Mouse (Mus musculus): Measurements from ENCODE around the gene Gcnt1. TPM values are rescaled to one million over a fixed set of nuclear protein-coding genes. Genes with fewer than 3 reads are reported as not detected.

Gcnt1 gene
- polyA plus RNA-seq, 1 experiment = 3.9 TPM

DNA sequence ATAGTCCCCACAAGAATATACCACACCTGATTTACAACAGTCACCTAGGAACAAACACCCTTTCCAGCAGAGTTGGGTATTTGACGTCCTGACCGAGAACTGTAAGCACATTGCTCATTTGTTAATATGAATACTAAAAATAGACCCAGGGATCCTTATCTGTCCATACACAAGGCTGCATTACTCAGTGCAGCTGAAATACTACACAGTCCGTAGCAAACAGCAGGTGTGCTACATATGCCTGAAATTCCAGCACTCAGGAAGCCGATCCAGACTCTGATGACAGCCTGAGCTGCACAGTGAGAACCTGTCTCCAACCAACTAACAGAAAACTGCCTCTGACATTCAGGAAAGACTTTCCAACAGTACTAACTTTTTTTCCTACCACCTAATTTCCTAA lies 17.8 kb downstream of the Gcnt1 start:
- Histone ChIP-seq H3K27me3 (ENCODE audit: control insufficient read depth, insufficient read depth, low read length) (no peaks in the 10 kb centered on the region), H3K4me3 (replicated peaks; ENCODE audit: insufficient read depth, low read depth, low read length) (peak overlapping the region; percentile 28), H3K27ac (ENCODE audit: insufficient read depth, low read length) (no peak overlapping the region), H3K4me1 (ENCODE audit: control insufficient read depth, insufficient read depth, low read length) (no peaks in the 10 kb centered on the region)
- DNase-seq = peak; percentile 44 to 66
- TF ChIP-seq POLR2A (IDR thresholded peaks at IDR 0.05; ENCODE audit: borderline replicate concordance, insufficient read depth, low read length) (no peak), CTCF (IDR thresholded peaks at IDR 0.05; ENCODE audit: borderline replicate concordance, insufficient read depth, low read depth, low read length) (no peak)
- WGBS = 28% methylated on average over 4 of the region's 4 CpGs

DNA sequence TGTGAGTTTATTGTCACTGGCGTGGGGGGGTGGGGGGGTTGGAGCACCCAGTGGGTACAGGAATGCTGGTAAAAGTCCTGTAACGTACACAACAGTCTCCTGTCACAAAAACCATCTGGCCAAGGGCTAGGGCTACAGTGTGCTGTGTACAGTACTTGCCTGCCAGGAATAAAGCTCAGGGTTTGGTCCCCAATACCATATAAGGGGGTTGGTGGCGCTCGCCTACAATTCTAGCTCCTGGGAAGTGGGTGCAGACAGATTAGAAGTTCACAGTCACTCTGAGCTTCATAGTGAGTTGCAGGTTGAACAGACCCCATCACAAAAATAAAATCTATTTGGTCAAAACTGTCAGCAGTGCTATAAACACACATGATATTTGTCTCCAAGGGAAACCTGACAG lies 18.3 kb downstream of the Gcnt1 start:
- Histone ChIP-seq H3K27me3 (ENCODE audit: control insufficient read depth, insufficient read depth, low read length) (no peaks in the 10 kb centered on the region), H3K4me1 (ENCODE audit: control insufficient read depth, insufficient read depth, low read length) (no peaks in the 10 kb centered on the region), H3K4me3 (replicated peaks; ENCODE audit: insufficient read depth, low read depth, low read length) (no peak overlapping the region), H3K27ac (ENCODE audit: insufficient read depth, low read length) (no peak overlapping the region)
- no peak for DNase-seq
- TF ChIP-seq CTCF (IDR thresholded peaks at IDR 0.05; ENCODE audit: borderline replicate concordance, insufficient read depth, low read depth, low read length) (no peak), POLR2A (IDR thresholded peaks at IDR 0.05; ENCODE audit: borderline replicate concordance, insufficient read depth, low read length) (no peak)
- 67% methylated on average over 4 of the region's 4 CpGs for WGBS

DNA sequence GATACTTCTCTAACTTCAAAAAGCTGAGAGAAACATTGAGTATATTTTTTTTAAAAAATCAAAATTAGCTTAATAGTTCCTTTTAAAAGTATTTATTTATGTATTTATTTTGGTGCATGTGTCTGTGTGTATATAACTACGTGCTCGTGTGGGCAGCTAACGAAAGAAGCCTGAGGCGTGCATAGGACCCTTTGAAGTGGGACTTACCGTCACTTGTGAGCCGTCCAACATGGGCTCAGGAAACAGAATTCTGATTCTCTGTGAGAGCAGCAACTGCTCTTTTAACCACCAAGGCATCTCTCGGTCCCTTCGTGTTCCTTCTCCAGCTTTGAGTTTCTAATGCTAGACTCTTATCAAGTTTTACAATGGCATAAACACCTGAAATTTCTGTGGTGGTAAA lies 18.9 kb downstream of the Gcnt1 start:
- WGBS = 93% methylated on average over 8 of the region's 8 CpGs
- TF ChIP-seq POLR2A (IDR thresholded peaks at IDR 0.05; ENCODE audit: borderline replicate concordance, insufficient read depth, low read length) (no peak), CTCF (IDR thresholded peaks at IDR 0.05; ENCODE audit: borderline replicate concordance, insufficient read depth, low read depth, low read length) (no peak)
- H3K4me3 ChIP-seq (replicated peaks; ENCODE audit: insufficient read depth, low read depth, low read length) = no peak overlapping the region
- H3K27ac ChIP-seq (ENCODE audit: insufficient read depth, low read length) = no peak overlapping the region
- DNase-seq = no peak
- H3K27me3 ChIP-seq (ENCODE audit: control insufficient read depth, insufficient read depth, low read length) = no peaks in the 10 kb centered on the region
- H3K4me1 ChIP-seq (ENCODE audit: control insufficient read depth, insufficient read depth, low read length) = no peaks in the 10 kb centered on the region

DNA sequence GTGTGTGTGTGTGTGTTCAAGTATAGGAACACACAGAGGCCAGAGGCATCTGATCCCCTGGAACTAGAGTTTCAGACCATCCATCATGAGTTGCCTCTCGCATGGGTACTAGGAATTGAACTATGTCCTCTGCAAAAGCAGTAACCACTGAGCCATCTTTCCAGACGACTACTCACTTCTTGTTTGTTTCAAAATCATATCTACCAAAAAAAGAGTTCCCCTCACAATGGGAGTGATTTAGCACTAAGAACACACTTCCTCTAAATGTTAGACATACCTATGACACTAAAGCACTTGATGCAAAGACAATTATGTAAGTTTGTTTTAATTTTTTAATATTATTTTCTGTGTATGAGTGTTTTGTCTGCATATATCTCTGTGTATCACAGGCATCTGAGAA lies 24.8 kb downstream of the Gcnt1 start:
- Histone ChIP-seq H3K27me3 (ENCODE audit: control insufficient read depth, insufficient read depth, low read length) (no peaks in the 10 kb centered on the region), H3K4me1 (ENCODE audit: control insufficient read depth, insufficient read depth, low read length) (no peaks in the 10 kb centered on the region), H3K4me3 (replicated peaks; ENCODE audit: insufficient read depth, low read depth, low read length) (no peak overlapping the region), H3K27ac (ENCODE audit: insufficient read depth, low read length) (no peak overlapping the region)
- TF ChIP-seq POLR2A (IDR thresholded peaks at IDR 0.05; ENCODE audit: borderline replicate concordance, insufficient read depth, low read length) = no peak
- no peak for TF ChIP-seq CTCF (IDR thresholded peaks at IDR 0.05; ENCODE audit: borderline replicate concordance, insufficient read depth, low read depth, low read length)
- DNase-seq = no peak
- WGBS = 95% methylated on average over 2 of the region's 2 CpGs

DNA sequence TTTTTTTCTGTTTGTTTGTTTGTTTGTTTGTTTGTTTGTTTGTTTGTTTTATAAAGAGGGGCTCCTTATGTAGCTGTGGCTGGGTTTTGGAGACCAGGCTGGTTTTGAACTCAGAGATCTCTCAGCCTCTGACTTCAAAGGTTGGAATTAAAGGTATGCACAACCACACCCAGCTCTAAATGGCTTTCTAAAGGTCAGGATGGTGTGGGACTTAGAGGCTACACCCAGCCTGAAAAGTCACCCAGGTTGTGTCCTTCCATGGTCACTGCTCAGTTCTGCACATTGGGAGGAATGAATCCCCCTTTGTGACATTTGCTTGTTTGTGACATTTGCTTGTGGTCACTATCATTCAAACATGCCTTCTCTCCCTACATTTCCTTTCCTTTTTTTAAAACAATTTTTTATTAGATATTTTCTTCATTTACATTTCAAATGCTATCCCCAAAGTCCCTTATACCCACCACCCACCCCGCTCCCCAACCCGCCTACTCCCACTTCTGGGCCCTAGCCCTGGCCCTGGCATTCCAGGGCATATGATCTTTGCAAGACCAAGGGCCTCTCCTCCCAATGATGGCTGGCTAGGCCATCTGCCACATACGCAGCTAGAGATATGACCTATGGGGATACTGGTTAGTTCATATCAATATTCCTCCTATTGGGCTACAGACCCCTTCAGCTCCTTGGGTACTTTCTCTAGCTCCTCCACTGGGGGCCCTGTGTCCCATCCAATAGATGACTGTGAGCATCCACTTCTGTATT lies 25.7 kb downstream of the Gcnt1 start:
- DNase-seq = no peak
- H3K27ac ChIP-seq (ENCODE audit: insufficient read depth, low read length) = no peak overlapping the region
- no peaks in the 10 kb centered on the region for H3K27me3 ChIP-seq (ENCODE audit: control insufficient read depth, insufficient read depth, low read length)
- H3K4me1 ChIP-seq (ENCODE audit: control insufficient read depth, insufficient read depth, low read length) = no peaks in the 10 kb centered on the region
- WGBS = 94% methylated on average over 3 of the region's 3 CpGs
- no peak for TF ChIP-seq CTCF (IDR thresholded peaks at IDR 0.05; ENCODE audit: borderline replicate concordance, insufficient read depth, low read depth, low read length)
- no peak for TF ChIP-seq POLR2A (IDR thresholded peaks at IDR 0.05; ENCODE audit: borderline replicate concordance, insufficient read depth, low read length)
- no peak overlapping the region for H3K4me3 ChIP-seq (replicated peaks; ENCODE audit: insufficient read depth, low read depth, low read length)

DNA sequence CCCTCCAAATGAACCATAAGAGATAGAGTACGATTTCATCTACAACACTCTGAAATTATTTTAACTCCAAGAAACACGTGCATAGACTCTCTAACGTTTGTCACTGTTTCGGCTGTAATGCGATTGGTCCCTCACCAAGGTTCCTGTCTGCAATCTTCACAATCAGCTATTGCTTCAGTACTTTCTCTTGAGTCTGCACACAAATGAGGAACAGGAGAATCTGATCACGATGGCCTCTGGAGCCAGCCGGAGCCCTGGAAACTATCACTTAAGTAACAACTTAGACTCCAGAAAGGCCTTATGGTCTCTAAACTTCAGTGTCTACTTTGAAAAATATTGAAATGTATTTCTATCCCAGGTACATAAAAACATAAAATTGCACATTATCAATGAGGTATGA lies 27.8 kb downstream of the Gcnt1 start:
- Histone ChIP-seq H3K27ac (ENCODE audit: insufficient read depth, low read length) (no peak overlapping the region), H3K4me3 (replicated peaks; ENCODE audit: insufficient read depth, low read depth, low read length) (no peak overlapping the region), H3K4me1 (ENCODE audit: control insufficient read depth, insufficient read depth, low read length) (no peaks in the 10 kb centered on the region), H3K27me3 (ENCODE audit: control insufficient read depth, insufficient read depth, low read length) (no peaks in the 10 kb centered on the region)
- DNase-seq = no peak
- 94% methylated on average over 7 of the region's 7 CpGs for WGBS
- TF ChIP-seq POLR2A (IDR thresholded peaks at IDR 0.05; ENCODE audit: borderline replicate concordance, insufficient read depth, low read length) (no peak), CTCF (IDR thresholded peaks at IDR 0.05; ENCODE audit: borderline replicate concordance, insufficient read depth, low read depth, low read length) (no peak)

DNA sequence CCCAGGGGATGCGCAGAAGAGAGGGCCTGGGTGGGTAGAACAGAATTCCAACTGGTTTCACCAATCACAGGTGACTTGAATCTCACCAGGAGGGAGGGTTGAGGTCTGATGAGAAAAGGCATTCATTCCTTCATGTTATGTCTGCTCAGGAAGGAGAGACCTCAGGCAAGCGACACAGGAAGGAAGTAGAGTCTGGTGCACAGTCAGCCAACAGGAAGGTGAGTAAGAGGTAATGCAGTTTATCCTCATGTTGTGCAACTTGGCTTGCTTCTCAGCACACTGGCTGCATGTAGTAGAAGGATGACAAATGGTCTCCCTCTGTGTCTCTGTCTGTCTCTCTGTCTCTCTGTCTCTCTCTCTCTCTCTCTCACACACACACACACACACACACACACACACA lies 33.1 kb downstream of the Gcnt1 start:
- H3K4me1 ChIP-seq (ENCODE audit: control insufficient read depth, insufficient read depth, low read length) = no peaks in the 10 kb centered on the region
- H3K27me3 ChIP-seq (ENCODE audit: control insufficient read depth, insufficient read depth, low read length) = no peaks in the 10 kb centered on the region
- 87% methylated on average over 2 of the region's 2 CpGs for WGBS
- TF ChIP-seq CTCF (IDR thresholded peaks at IDR 0.05; ENCODE audit: borderline replicate concordance, insufficient read depth, low read depth, low read length) (no peak), POLR2A (IDR thresholded peaks at IDR 0.05; ENCODE audit: borderline replicate concordance, insufficient read depth, low read length) (no peak)
- no peak overlapping the region for H3K27ac ChIP-seq (ENCODE audit: insufficient read depth, low read length)
- no peak for DNase-seq
- H3K4me3 ChIP-seq (replicated peaks; ENCODE audit: insufficient read depth, low read depth, low read length) = no peak overlapping the region

DNA sequence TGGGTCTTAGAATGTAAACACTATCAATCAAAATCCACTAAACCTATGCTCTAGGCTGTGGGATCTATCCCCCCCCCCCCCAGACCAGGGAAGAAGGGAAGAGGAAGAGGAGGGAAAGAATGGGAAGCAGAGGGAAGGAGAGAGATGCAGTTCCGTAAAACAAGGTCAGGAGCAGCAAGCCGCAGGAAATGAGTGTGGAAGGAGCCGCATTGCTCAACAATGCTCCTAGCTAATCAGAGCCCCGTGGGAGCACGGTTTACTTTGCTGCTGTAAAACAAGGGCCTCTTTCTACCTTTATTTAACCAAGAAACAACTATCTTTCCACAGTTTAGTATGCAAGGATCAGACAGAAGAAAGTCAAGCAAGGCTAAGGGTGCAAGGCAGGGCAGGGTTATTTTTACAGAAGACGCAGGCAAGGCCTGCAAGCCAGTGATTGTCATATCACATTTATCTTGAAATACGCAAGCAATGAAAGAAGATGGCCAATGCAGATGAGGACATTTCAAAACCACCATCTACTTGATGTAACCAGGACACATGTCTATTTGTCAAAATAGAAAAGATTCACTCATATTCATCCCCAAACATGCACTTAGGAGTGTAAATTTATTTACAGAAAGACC lies 35.5 kb downstream of the Gcnt1 start:
- no peak for DNase-seq
- Histone ChIP-seq H3K27ac (ENCODE audit: insufficient read depth, low read length) (no peak overlapping the region), H3K27me3 (ENCODE audit: control insufficient read depth, insufficient read depth, low read length) (no peaks in the 10 kb centered on the region), H3K4me1 (ENCODE audit: control insufficient read depth, insufficient read depth, low read length) (no peaks in the 10 kb centered on the region; the same call in 1 of the 2 replicates), H3K4me3 (replicated peaks; ENCODE audit: insufficient read depth, low read depth, low read length) (no peak overlapping the region)
- 58% methylated on average over 7 of the region's 7 CpGs for WGBS
- no peak for TF ChIP-seq CTCF (IDR thresholded peaks at IDR 0.05; ENCODE audit: borderline replicate concordance, insufficient read depth, low read depth, low read length)
- no peak for TF ChIP-seq POLR2A (IDR thresholded peaks at IDR 0.05; ENCODE audit: borderline replicate concordance, insufficient read depth, low read length)
